Mouse (Mus musculus) erythroid progenitor cell, adult 5-6 weeks (primary cell): ENCODE measurements around the gene Dhx37. TPM values are rescaled to one million over a fixed set of nuclear protein-coding genes. Genes with fewer than 3 reads are reported as not detected.

Experiments
- ATAC-seq: replicated peaks from 2 replicates; pipeline ENCODE4 v1.8.0; 2016; ENCODE audit warnings: moderate number of reproducible peaks, mild to moderate bottlenecking, moderate TSS enrichment, inconsistent platforms; ENCODE audit not compliant: poor library complexity, low FRiP score, severe bottlenecking
- total RNA-seq, 2 experiments: library from RNA; stranded (forward) in 1 of 2; stranded (reverse) in 1 of 2; fragments of 150-400 nt in 1 of 2; fragments of 186-747, 209-891 nt in 1 of 2; gene quantifications; 2 replicates each; pipeline versions ENCODE4 v1.2.3 to v1.2.4; 2015 to 2017; ENCODE audit warnings: low replicate concordance in 2 of 2

Gene Dhx37
- total RNA-seq, 2 experiments from 2014 or later = 3.6 to 5.0 TPM

GRCm38 (mm10) chr5:125411972-125412530 is 21.9 kb downstream of the Dhx37 start:
- peak; percentile 41; the same call in 1 of the 2 replicates for ATAC-seq

GRCm38 (mm10) chr5:125409348-125410090 is 24.4 kb downstream of the Dhx37 start:
- ATAC-seq = no peak

GRCm38 (mm10) chr5:125408842-125409241 is 25.1 kb downstream of the Dhx37 start:
- ATAC-seq = 0 out of 2 replicates have a peak, but pooled peaks have one; percentile 20

GRCm38 (mm10) chr5:125407910-125408575 is 25.9 kb downstream of the Dhx37 start:
- no peak for ATAC-seq

- no peak for ATAC-seq
Measured at GRCm38 (mm10) chr5:125407020-125407830, 26.7 kb downstream of the Dhx37 start.

GRCm38 (mm10) chr5:125406322-125407016 is 27.5 kb downstream of the Dhx37 start:
- ATAC-seq = peak; percentile 58

- ATAC-seq = peak; percentile 48
Measured at GRCm38 (mm10) chr5:125405546-125406248, 28.2 kb downstream of the Dhx37 start.

GRCm38 (mm10) chr5:125404903-125405545 is 28.9 kb downstream of the Dhx37 start:
- ATAC-seq = peak; percentile 39

- no peak for ATAC-seq
Measured at GRCm38 (mm10) chr5:125404536-125404902, 29.4 kb downstream of the Dhx37 start.

- no peak for ATAC-seq
Measured at GRCm38 (mm10) chr5:125403481-125404465, 30.1 kb downstream of the Dhx37 start.

- ATAC-seq = no peak
Measured at GRCm38 (mm10) chr5:125402991-125403390, 30.9 kb downstream of the Dhx37 start.

GRCm38 (mm10) chr5:125402476-125402875 is 31.4 kb downstream of the Dhx37 start:
- no peak for ATAC-seq

GRCm38 (mm10) chr5:125400903-125401302 is 33.0 kb downstream of the Dhx37 start:
- no peak for ATAC-seq

GRCm38 (mm10) chr5:125395008-125395407 is 38.9 kb downstream of the Dhx37 start:
- no peak for ATAC-seq

- peak; percentile 36; the same call in 1 of the 2 replicates for ATAC-seq
Measured at GRCm38 (mm10) chr5:125393622-125394603, 40.0 kb downstream of the Dhx37 start.

- peak; percentile 81 for ATAC-seq
Measured at GRCm38 (mm10) chr5:125392977-125393621, 40.8 kb downstream of the Dhx37 start.
